Mouse (Mus musculus): ENCODE measurements around the gene Arid5b.

Gene Arid5b

DNA sequence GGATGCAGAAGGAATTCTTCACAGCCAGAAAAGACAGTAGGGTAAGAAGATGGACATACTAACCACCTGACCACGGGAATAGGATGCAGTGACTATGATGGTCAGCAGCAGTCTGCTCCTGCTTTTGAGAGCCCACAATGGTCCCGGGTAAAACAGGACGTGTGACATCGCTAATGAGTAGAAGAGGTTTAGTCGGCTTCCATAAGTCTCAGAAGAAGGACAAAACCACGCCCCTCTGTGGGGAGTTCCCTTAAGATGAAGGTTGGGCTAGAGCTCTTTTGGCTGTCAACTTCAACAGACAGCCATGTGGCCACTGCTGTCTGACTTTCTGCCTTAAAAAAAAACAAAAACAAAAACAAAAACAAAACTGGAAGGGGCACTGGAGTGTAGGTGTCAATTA lies 74.1 kb downstream of the Arid5b start:
- no peak for DNase-seq (ENCODE audit: extremely low read depth, insufficient read length, low spot score)

DNA sequence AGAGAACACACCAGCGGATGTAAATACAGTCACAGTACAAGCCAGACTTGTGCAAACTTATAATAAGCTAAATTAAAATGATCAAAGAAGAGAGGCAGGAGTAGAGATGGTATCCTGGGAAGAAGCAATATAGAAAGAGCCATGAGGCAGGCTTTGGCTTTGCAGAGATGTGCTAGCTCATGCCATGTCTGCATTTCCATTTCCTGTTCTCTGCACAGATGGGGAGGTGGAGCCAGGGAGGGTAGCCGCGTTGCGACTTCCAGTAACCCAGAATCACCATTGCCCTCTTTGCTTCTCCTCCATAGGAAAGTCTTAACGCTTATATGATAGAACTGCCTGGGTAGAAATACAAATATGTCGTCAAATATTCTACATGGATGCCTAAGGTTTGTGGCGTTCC lies 74.7 kb downstream of the Arid5b start:
- DNase-seq (ENCODE audit: extremely low read depth, insufficient read length, low spot score), result no peak

DNA sequence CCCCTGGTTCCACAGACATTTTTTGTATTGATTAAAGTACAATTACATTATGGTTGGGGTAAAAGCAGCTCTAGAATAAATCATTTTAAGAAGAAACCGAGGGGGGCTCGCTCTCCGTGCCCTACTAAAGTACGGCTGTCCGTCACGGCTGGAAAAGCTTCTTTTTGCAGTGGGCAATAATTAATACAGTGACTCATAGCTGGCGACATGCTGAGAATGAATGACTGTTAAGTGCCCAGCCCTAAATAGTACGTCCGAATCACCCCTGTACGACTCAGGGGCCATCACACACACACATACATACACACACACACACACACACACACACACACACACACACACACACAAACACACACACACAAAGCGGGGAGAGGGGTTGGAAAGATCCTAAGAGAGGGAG lies 75.2 kb downstream of the Arid5b start:
- DNase-seq (ENCODE audit: extremely low read depth, insufficient read length, low spot score), result no peak

DNA sequence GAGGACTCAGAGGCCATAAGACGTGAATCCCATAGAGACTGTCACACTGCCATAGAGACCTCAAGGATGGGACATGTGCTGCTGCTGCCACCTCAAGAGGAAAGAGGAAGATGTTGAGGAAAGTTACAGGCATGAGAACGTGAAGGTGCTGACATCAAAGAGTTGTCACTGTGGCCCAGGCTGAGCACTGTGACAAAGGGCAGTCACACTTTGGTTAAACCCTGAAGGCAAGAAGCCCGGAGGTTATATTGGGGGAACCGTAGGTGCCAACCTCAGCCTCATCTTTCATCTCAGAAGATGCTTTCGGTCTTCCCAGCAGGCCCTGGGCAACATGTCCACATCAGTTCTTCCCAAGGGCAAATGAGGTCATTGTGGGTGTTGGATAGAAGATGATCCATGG lies 79.1 kb downstream of the Arid5b start:
- no peak for DNase-seq (ENCODE audit: extremely low read depth, insufficient read length, low spot score)

DNA sequence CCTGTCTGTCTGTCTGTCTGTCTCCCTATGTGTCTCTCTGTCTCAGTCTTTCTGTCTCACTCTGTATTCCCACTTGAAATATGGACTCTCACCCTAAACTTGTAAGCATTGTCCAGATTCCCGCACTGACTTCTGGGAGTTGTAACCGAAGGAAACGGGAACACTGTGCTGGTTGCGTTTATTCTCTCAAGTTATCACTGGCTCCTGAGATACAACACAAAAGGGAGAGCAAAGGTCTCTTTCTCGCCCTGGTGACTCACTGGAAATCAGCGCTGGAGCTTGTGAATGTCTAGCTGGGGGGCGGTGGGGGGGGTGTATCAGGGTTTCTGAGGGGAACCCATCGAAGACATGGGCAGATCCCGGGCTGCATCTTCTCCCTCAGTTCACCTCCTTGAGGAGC lies 82.2 kb downstream of the Arid5b start:
- DNase-seq (ENCODE audit: extremely low read depth, insufficient read length, low spot score), result no peak

DNA sequence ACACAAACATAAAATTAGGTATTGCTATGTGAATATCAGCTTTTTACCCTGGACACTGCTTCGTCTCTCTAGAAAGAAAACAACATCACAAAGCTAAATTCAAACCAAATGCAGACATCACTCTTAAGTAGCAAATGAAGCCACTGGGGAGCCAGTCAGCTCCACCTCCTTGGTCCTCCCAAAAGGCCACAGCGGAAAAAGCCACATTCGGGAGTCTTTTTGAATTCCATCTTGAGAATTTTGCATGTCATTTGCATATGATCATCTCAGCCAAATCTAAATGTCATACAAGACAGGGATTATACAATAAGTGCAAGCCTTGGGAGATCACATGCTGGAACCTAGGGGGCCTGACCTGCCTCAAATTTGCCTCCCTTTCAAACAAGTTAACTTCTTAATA lies 85.0 kb downstream of the Arid5b start:
- no peak for DNase-seq (ENCODE audit: extremely low read depth, insufficient read length, low spot score)

DNA sequence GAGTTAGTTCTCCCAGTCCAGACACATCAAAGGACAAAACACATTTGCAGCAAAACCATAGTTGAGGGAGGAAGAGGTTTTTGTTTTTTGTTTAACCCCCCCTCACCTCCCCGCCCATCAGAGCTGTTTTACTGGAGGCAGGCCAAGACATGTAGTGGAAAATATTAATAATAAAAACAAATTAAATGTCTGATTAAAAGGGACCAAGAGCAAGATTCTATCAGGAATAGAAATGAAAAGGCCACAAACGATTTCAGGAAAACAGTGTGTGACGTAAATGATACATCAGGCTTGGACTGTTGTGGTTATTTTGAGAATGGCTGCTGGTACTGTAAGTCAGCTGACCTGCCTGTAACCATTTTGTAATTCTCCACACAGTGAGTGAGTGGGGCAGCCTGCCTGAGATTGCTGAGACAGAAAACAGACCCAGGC lies 85.7 kb downstream of the Arid5b start:
- no peak for DNase-seq (ENCODE audit: extremely low read depth, insufficient read length, low spot score)

DNA sequence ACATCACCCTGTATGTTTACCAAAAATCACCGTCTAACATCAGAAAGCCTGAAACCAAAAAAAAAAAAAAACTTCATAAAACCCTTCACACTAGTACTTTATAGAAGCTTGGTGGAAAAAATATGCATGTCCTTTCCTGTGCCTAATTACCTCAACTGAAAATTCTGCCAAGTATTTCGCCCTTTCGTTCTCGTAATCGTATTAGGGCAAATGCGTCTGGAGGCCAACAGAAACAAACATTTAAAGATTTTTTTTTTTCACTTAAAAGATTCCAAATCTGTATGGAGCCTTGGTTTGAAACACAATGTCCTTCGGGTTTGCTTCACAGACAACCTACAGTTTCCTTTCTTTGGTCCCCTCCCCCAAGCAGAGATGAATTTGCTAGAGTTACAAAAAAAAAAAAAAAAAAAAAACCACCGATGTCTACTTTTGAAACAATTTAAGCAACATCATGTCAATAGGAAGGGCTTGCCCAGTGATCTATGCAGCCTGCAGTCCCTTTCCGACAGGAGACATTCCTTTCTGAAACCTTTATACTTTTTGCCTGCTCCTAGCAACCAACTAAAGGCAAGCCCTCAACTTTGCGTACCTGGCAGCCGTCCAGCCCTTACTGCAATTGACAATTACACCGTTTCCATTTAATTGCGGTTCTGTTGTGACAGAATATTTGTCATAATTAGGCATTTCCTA lies 86.7 kb downstream of the Arid5b start:
- DNase-seq (ENCODE audit: extremely low read depth, insufficient read length, low spot score), result no peak

DNA sequence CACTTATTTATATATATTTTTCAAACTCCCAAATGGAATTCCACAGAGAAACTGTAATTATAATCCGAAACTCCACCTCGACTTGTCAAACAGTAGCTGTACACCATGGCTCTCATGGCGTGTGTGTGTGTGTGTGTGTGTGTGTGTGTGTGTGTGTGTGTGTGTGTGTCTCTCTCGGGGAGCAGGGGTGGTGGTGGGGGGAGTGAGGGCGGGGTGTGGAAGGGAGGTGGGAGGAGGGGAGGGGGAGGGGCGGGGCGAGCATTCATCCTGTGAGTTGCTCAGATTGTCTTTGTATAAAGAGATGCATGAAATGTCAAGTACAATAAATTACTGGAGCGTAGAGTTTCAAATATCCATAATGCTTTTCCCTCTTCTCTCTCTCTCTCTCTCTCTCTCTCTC lies 87.4 kb downstream of the Arid5b start:
- no peak for DNase-seq (ENCODE audit: extremely low read depth, insufficient read length, low spot score)

DNA sequence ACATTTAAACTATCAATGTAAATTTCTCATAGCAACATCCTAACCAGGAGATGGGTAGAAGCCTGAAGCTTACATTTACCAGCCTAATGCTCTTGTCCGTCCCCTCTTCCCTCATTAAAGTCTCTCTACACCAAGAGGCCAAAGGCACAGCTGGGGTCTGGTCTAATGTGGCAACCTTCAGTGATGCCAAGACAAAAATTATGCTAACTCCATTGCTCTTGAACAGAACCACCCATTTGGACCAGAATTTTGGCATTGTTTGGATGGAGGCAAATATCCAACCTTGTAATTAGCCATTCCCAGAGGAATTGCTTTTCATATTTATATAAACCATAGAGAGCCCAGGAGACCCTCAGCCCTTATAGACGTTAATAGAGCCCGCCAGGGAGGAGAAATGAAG lies 88.7 kb downstream of the Arid5b start:
- DNase-seq (ENCODE audit: extremely low read depth, insufficient read length, low spot score), result no peak

DNA sequence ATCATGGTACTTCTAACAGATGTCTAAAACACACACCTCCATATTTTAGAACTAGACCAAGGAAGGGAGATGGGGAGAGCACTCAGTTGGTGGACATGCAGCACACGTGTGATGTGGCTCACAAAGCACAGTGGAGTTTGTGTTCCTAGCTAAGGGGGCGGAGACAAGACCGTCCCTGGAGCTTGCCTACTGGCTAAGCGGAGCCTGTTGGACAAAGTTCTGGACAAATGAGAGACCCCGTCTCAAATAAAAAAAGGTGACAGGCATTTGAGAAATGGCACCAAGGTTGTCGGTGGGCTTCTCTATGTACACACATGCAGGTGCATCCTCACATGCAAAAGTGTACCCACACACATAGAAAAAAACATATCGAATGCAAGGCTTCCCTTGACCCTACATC lies 95.4 kb downstream of the Arid5b start:
- DNase-seq (ENCODE audit: extremely low read depth, insufficient read length, low spot score), result no peak

DNA sequence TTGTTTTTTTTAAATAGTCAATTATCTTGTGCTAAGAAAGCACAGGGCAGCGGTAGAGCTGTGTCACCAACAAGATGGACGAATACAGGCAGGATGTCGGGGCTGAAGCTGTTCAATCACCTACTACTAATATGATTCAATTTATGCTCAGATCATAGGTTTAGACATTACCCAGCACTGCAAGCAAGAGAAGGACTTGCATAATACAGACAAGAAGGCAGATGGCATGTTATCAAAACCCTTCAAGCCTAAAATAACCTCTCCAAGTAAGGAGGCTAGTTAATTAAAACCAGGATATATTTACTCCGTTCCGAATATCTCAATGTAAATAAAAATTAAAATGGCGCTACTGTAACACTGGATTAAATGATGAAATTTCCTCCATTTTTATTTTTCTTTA lies 96.3 kb downstream of the Arid5b start:
- no peak for DNase-seq (ENCODE audit: extremely low read depth, insufficient read length, low spot score)

DNA sequence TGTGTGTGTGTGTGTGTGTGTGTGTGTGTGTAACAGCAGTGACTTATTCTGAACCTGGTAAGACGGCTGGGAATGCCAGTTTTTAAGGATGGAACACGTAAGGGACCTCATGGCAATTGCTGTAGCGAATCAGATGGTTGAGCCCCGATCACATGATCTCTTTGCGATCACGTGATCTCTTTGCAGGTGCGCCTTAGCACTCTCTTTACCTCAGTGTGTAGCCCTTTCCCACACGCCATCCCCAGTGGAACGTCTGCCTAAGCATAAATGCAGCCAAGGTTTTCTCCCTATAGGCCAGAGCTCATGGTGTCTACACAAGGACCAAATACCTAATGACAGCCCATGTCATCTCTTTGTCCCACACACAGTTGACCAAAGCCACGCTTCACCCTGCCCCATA lies 97.4 kb downstream of the Arid5b start:
- DNase-seq (ENCODE audit: extremely low read depth, insufficient read length, low spot score), result no peak

DNA sequence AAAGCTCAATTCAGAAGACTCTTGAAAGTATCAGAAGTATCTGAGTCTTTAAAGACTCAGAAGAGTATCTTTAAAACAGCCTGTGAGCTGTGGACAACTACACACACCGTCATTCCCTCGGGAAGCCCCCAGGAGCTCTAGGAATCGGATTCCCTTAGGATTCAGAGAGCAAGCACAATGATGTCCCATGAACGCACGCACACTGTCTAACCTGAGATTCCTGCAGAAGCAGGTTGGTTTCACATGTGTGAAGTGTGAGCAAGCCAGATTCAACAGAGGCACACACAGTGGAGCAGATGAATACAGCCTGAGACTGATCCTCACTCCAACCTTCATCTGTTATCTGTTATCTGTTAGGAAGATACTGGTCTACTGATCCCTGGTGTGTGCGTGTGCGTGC lies 97.8 kb downstream of the Arid5b start:
- no peak for DNase-seq (ENCODE audit: extremely low read depth, insufficient read length, low spot score)

DNA sequence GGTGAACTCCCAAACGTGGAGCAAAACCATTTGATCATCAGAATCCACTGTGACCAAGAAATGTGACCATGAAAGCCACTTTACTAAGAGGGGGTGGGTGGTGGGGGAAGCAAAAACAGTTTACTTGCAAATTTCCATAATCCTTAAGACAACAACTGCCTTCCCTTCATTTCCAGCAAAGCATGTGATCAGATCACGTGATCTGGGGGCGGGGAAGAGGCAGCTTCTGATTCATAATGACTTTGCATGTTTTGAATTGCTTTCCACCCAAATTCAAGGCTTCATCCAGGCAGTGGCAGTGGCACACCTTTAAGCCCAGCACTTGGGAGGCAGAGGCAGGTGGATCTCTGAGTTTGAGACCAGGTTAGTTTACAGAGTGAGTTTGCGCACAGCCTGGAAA lies 98.4 kb downstream of the Arid5b start:
- no peak for DNase-seq (ENCODE audit: extremely low read depth, insufficient read length, low spot score)

DNA sequence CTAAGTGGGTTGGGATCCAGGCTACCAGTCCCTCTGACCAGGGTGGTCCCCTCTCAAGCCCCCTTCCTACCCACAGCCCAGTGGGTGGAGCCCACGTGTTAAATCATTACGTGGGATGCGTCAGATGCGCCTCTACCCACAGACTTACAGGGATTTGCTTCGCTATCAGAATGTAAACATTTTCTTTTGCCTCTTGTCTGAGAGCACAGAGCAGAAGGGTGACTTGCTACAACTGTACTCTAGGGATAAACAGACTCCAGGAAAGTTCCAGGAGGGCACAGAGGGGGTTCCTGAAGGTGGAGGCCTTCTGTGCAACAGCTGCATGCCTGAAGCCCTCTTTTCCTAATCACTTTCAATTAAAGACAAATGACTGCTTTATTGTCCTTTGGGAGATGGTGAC lies 98.8 kb downstream of the Arid5b start:
- DNase-seq (ENCODE audit: extremely low read depth, insufficient read length, low spot score), result no peak

DNA sequence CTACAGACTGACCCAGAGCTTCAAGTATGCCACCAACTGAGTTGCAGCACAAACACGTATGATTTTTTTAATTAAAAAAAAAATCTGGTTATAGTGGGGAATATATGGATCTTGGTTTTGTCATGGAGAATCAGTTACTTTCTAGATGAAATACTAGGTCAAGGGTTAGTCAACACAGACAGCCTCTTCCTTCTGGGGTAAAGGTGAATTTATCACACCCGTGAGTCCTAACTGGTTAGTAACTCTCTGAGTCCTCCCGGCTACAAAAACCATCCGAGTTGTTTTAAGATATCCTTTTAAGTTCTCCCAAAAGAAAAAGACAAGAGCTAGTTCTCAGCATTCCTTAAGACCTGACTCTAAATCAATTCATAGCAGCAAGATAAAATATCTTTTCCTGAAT lies 99.2 kb downstream of the Arid5b start:
- no peak for DNase-seq (ENCODE audit: extremely low read depth, insufficient read length, low spot score)

DNA sequence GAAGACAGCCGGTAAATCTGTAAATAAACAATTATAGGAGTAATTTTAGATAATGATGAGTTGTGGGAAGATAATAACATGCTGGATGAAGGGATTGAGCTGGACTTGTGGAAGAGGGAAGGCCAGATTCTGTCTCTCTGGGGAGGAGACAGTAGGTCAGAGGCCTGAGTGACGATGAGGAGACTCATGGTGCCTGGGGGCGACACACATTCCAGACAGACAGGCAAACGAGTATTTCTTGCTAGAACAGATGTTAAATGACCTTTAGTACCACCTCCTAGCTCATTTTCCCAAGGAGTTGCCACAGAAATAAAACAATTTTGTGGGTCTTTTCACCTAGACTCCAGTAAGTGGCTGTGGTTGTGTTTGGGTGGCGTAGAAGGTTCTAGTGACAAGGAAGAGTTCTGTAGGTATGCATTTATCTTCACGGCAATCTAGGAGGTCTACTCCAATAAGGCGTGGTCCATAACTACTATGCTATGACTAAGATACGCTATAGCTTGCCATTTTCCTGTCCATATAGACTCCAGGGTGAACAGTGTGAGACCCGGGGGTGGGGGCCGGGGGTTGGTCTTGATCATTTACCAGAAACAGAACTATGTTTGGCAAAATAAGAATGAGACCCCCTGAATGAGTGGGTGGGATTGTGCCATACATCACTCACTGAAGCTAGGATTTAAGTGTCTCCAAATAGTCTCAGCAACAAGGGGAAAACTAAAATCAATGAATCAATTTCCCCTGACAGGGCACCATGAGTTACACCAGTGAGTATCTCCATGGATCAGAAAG lies 100.6 kb downstream of the Arid5b start:
- no peak for DNase-seq (ENCODE audit: extremely low read depth, insufficient read length, low spot score)

DNA sequence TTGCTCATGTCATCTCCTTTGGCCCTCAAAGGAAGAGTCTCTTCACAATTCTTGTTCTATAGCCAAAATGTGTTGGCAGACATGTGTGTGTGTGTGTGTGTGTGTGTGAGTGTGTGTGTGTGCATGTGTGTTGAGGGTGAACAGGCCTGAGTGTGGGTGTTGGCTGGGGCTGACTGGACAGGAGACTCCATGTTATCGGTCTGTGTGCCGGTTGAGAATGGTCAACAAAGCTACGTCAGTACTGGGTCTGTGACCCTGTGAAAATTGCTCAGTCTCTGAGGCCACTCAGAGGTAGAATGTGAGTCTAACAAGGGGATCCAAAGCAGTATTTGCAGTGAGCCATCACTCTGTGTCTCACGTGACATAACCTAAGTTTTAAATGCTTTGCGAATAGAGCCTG lies 102.7 kb downstream of the Arid5b start:
- no peak for DNase-seq (ENCODE audit: extremely low read depth, insufficient read length, low spot score)

DNA sequence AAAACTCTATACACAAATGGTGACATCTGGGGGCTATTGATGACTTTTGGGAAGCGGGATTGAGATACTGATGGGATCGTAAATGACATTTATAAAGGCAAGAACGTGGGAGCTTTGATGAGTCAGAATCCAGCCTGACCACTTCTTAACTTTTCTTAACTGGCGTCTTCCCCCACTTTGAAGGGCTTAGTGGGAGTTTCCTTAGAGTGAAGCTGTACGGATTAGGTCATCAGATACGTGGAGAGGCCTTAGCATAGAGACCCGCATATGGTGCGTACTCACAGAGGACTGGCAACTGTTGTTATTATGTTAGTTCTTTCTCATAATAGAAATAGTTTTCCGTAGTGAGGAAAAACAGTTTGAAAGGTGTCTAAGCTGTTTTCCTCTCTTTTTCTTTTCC lies 104.9 kb downstream of the Arid5b start:
- DNase-seq (ENCODE audit: extremely low read depth, insufficient read length, low spot score), result no peak

DNA sequence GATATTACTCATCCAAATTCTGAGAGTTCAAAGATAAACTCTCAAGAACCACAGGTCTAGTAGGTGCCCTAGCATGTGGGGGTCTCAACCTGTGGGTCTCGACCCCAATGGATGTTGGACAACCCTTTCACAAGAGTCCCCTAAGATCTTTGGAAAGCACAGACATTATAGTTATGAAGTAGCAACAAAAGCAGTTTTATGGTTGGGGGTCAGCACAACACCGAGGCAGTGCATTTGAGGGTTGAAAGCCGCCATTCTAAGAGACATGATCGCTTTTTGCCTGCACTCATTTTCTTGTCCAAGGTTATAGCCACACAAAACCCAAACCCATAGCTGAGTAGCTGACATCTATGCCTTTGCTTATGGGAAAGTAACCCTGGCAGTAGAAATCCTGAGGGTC lies 105.6 kb downstream of the Arid5b start:
- no peak for DNase-seq (ENCODE audit: extremely low read depth, insufficient read length, low spot score)

DNA sequence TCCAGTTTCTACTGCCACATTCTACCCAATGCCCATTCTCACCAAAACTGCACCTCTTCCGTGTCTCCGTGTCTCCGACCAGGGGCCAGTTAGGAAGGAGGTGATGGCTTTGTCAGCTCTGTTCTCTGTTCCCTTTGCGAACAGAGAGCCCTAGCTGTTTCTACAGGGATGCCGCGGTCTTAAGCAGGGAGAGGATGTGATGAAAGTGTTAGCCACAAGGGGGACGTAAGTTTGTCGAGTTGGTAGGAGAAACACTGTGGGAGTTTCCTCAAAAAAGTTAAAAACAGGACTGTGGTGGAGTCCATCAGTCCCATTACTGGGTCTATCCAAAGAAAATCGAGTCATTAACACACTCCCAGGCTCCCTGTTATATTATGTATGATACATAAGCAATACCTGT lies 106.6 kb downstream of the Arid5b start:
- no peak for DNase-seq (ENCODE audit: extremely low read depth, insufficient read length, low spot score)

DNA sequence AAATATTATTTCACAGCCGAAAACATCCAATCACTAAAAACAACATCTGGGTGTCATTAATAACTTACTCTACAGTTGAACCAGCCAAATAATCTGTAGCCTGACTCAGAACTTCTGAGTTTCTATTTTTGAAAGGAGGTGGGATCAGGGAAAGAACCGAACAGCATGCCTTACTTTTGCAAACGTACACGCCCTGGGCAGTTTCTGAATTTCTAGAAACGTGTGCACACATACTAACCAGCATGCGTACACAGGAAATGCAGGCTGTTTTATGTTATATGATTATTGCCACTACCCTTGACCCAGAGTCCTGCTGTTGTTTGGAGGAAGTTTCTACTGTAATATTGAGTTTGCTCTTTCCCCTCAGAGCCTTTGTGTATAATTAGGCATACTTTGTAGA lies 109.9 kb downstream of the Arid5b start:
- no peak for DNase-seq (ENCODE audit: extremely low read depth, insufficient read length, low spot score)
